Mouse (Mus musculus): ENCODE results near the gene Tmem232. TPM values are rescaled to one million over a fixed set of nuclear protein-coding genes. Genes with fewer than 3 reads are reported as not detected.
"Not testable (repeated sequence)": the region's sequence is repeated elsewhere in the genome, so short reads cannot be mapped to it uniquely, and the experiment has no call there.

Tmem232 gene
- total RNA-seq, 2 experiments from 2014 or later: not detected

DNA sequence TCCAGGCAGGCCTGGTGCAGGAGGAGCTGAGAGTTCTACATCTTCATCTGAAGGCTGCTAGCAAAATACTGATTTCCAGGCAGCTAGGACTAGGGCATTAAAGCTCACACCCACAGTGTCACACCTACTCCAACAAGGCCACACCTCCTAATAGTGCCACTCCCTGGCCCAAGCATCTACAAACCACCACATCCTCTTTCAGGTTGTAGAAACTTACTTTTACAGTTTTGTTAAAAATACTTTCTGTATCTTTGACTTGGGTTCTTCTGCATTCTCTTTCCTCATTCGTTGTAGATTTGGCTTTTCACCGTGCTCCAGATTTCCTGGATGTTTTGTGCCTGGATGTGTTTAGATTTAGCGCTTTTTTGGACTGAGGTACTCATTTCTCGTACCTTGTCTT lies 5.6 kb upstream of the Tmem232 start:
- not testable (repeated sequence) for ATAC-seq (replicated peaks; ENCODE audit: low FRiP score, low TSS enrichment, poor library complexity, severe bottlenecking)

DNA sequence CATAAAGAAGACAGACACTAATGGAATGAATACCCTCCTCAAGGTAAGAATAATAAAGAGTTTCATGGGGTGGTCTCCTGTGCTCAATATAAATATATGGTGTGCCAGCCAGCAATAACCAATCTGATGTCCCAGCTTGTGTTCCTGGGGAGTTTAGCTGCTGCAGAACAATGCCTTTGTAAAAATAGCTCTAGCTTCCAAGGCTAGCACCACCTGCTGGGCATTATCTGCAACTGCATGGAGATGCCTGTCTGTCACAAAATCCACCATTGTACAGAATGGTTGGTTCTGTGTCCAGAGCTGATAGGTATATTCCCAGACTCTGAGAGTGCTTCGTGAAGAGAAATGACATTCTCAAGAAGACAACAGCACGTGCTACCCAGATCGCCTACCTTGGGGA lies 4.4 kb downstream of the Tmem232 start:
- ATAC-seq (replicated peaks; ENCODE audit: low FRiP score, low TSS enrichment, poor library complexity, severe bottlenecking): peak; percentile 65

DNA sequence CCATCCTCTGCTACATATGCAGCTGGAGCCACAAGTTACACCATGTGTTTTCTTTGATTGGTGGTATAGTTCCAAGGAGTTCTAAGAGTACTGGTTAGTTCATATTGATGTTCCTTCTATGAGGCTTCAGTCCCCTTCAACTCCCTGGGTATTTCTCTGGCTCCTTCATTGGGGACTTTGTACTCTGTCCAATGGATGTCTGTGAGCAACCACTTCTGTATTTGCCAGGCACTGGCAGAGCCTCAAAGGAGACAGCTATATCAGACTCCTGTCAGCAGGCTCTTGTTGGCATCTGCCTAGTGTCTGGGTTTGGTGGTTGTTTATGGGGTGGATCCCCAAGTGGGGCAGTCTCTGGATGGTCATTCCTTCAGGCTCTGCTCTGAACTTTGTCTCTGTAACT lies 8.2 kb downstream of the Tmem232 start:
- ATAC-seq (replicated peaks; ENCODE audit: low FRiP score, low TSS enrichment, poor library complexity, severe bottlenecking): not testable (repeated sequence)

DNA sequence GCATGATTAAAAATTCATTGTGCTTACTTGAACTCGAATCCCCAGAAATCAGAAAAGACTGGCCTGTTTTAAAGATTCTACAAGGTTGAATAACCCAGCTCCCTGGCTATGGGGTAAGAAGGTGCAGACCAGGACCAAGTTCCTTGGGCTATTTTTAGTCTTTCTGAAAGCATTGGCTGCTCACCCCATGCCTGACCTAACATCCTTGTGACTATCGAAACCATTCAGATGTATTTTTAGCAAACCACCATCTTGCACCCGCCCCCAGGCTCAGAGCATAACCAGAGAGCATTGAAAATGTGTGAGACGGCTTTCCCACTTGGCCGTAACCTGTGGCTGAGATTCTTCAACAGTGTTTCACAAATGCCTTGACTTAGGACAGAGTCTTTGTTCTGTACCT lies 13.1 kb downstream of the Tmem232 start:
- ATAC-seq (replicated peaks; ENCODE audit: low FRiP score, low TSS enrichment, poor library complexity, severe bottlenecking): no peak

DNA sequence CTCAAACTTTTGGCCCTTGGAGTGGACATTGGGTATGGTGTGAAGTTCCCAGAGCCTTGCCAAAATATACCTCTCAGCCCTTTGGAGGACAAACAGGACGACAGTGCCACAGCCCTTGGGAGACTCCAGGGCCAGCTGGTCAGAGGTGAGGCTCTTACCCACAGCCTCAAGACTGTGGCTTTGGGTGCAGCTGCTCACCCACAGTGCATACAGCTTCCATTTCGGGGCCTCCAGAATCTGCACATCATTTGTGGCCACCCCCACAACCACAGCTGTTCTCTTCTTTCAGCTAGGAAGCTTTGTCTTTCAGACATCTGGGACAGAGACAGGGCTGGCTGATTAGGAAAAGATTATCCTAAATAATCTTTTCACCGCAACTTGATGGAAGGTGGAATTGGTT lies 27.1 kb downstream of the Tmem232 start:
- no peak for ATAC-seq (replicated peaks; ENCODE audit: low FRiP score, low TSS enrichment, poor library complexity, severe bottlenecking)

DNA sequence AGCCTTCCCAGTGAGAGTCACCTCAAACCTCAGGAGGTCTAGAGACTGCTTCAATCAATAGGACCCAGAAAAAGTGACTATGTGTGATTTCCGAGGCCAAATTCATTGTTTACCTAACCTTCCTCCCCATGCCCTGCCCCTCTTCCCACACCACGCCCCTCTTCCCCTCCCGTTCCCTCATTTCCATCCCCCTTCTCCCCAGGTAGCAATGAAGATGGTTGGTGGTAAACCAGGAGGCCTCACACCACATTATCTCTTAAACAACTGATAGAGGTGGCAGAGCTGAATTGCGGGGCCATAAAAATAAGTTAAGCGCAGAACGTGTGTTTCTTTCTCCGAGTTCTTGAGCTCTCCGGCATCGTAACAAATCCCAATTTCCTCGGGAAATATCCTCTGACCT lies 55.9 kb downstream of the Tmem232 start:
- ATAC-seq (replicated peaks; ENCODE audit: low FRiP score, low TSS enrichment, poor library complexity, severe bottlenecking): no peak

DNA sequence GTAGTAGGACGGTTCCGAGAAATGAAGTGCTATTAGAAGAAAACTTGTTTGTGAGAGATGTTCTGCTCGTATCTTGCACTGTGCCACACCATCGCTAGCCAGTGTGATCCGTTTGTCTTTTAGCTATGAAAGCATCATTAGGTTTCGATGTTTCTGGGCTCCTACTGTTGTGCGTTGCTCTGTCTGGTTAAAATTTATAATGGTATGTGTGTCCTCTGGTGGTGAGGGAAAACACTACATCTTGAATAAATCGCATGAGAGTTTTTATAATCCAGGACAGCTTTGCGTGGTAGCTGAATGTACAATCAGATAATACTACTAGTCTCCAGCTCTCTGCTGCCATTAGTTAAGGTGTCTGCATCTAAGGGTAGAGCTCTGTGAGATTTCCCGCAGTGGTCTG lies 63.8 kb downstream of the Tmem232 start:
- ATAC-seq (replicated peaks; ENCODE audit: low FRiP score, low TSS enrichment, poor library complexity, severe bottlenecking): no peak

DNA sequence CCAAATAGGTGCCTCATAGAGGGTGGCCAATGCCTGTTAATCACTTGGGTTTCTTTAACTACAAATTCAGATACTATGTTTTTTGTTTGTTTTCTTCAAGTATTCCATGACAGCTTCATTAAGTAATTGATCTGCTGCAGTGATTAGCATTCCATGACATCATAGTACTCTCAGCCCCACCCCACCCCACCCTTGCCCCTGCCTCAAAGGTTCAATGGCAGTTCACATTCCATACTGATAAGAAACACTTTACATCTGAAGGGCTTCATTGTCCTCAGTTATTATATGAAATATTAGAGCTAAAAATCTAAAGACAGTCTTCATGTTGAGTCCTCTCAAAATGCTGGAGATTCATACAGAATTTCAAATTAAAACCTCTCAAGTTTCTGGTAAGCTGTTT lies 89.8 kb downstream of the Tmem232 start:
- ATAC-seq (replicated peaks; ENCODE audit: low FRiP score, low TSS enrichment, poor library complexity, severe bottlenecking): no peak

DNA sequence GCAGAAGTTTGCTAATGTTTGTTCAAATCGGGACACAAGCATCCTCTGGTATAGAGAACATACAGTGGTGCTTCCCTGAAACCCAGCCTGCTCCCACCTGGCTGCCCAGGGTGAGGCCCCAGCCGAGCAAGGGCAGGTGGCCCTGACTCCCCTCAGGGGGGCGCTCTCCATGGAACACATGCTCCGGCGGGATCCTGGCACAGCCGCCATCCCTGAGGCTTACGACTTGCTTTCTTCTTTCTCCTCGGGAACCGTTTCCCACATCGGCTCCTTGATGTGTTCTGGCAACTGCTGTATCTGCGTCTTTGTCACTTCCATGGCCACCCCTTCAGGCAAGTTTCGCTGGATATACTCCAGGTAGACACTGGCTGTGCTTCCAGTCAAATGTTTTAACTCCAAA lies 102.7 kb downstream of the Tmem232 start:
- not testable (repeated sequence) for ATAC-seq (replicated peaks; ENCODE audit: low FRiP score, low TSS enrichment, poor library complexity, severe bottlenecking)

DNA sequence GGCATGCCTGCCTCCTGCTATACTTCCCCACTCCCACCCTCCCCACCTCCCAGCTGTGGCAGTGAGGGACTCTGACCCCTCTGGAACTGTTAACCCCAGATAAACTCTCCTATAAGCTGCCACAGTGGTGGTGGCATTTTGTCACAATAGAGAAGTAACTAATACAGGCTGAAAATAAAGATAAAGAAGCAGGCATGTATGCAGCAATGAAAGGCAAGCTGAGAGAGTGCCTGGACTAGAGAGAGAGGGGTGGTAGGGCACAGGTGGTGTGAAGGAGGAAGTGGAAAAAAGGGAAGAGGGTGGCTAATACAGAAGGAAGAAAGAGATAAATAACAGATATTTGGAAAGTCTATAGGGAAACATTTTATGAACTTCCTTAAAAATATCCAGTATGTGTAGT lies 121.5 kb downstream of the Tmem232 start:
- no peak for ATAC-seq (replicated peaks; ENCODE audit: low FRiP score, low TSS enrichment, poor library complexity, severe bottlenecking)

DNA sequence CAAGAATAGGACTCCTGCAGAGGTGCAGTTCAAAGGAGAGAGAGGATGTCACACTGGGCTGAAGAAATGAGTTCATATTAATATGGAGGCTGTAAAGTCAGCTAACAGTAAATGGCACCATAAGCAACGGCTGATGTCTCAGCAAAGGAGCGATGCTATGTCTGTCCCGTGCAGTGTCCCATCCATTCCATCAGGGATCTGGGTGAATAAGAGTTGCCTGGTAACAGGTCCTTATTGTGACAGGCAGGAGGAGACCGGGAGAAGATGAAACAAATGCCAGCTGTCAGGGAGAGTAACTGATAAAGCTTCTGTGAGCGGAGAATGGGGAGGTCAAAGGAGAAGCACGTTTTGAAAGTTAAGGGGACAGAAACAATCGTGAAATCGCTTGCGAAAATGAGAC lies 135.3 kb downstream of the Tmem232 start:
- no peak for ATAC-seq (replicated peaks; ENCODE audit: low FRiP score, low TSS enrichment, poor library complexity, severe bottlenecking)

DNA sequence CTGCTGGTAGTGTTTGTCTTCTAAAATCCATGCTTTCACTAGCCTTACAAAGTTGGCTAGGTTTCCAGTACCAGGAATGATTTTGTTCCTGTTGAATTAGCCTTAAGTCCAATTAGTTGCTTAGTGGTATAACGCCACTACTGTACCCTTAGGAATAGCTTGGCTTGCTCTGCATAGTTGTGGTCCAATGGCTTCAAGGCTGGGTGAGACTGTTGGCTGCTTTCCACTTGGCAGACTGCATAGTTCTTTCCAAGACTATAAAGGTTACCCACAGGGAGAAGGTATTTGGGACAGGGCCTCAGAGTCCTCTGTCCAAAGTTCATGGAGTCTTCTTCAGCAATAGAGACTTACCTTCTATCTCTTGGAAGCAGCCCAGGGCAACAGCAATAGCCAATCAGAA lies 139.7 kb downstream of the Tmem232 start:
- no peak for ATAC-seq (replicated peaks; ENCODE audit: low FRiP score, low TSS enrichment, poor library complexity, severe bottlenecking)

DNA sequence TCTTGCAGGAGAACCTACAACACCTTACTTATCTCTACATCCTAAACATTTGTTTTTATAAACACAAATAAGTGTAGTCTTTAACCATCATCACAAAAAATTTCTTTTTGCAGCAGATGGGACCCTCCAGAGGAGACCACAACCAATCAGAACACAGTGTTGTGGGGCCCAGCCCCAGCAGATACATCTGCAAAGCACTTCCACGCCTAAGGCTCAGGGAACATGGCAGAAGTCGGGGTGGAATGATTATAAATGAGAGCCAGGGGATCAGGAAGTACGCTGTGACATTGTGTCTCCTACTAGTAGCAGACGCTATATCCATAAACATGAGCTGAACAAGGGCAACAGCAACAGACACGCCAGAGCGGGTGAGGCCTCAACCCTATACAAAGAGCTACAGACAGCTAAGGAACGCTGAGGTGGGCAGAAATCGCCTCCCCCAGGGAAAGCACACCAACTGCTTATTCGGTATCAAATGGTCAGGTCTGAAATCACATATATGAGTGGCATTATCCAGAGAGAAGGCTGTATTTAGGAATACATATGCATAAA lies 156.1 kb downstream of the Tmem232 start:
- ATAC-seq (replicated peaks; ENCODE audit: low FRiP score, low TSS enrichment, poor library complexity, severe bottlenecking): no peak

DNA sequence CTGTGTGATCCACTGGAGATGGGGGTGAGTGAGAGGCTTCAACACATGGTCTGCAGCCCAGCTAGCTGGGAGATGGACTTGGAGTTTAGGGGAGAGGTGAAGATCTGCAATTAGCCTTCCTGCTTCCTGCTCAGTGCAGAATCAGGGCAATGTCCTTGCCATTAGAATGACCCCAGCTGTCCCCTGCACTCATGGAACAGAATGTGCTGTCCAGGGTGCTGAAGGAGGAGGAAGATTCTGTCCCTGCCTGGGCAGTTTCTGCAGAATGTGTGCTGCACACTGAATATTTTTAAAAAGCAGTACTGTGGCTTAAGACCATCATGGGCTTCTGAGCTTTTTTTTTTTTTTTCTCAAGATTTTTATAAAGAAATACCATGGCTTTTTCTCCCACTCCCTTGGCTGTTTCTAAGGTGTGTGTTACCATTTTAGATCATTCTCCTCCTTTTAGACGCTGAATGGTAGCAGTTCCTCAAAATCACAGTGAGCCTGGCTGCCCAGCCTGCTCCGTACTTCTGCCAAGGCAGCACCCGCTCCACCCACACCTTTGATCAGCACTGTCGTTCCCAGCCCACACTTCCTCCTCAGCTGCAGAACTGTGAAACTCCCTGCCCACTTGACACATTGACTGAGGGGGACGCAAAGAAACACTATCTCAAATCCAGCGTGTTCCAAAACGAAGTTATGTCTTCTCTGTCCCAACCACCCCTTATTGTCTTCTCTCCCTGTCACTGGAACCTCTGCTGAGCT lies 170.4 kb downstream of the Tmem232 start:
- ATAC-seq (replicated peaks; ENCODE audit: low FRiP score, low TSS enrichment, poor library complexity, severe bottlenecking): no peak

DNA sequence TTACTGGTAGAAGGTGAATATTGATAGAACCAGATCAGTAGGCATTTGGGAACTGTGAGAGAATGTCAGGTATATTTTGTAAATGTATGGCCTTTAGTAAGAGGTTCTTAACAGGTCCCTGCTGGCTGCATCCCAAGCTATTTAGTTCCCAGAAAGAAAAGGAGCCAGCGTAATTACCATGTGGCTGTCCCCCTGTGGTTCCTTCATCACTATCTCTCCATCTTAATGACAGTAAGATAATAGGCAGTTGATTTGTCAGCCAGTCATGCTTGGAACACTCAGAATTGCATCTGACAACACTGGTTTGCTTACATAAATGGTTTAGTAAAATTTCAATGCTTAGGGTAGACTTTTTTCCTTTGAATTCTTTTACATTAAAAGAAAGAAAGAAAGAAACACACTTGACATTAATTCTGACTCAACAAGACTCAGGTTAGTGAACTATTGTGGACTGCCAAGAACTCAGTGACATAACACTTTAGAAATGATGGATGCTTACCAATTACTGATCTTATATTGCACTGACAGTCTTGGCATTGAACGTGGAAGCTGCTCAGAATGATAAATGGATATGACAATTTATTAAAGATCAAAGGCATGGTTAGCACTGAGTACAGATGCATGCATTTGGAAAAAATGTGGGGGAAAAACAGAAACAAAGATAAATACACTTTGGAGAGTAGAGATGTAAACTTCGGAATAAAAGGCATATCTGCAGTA lies 174.9 kb downstream of the Tmem232 start:
- ATAC-seq (replicated peaks; ENCODE audit: low FRiP score, low TSS enrichment, poor library complexity, severe bottlenecking): no peak

DNA sequence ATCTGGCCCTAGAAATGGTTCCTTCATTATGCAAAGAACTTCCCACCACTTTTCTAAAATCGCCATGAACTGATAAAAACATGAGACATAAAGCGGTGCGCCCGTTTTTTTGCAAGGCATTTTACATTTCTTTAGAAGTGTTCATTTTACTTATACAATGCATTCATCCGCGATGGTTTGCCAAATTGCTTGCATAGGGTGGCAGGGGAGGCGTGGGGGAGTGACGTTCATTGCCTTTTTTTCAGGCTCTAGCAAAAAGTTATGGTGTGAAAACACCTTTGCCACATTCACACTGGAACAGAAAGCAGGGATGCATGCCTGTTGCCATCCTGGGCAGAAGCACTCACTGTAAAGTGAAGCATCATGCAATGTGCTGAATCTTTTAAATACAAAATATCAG lies 188.7 kb downstream of the Tmem232 start:
- no peak for ATAC-seq (replicated peaks; ENCODE audit: low FRiP score, low TSS enrichment, poor library complexity, severe bottlenecking)

DNA sequence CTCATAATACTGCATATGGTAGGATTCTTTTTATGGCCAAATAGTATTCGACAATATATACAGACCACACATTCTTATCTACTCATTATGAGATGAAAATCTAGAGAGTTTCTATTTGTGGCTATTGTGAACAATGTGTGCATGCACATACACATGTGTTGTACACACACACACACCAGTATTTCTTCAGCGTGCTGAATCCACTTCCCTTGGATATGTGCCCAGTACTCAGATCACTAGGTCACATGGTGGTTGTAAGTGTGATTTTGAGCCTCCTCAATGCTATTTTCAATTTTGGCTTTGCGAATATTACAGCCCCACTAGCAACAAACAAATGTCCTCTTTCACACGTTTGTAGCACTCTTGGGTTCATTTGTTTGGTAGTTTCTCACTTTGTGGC lies 200.6 kb downstream of the Tmem232 start:
- no peak for ATAC-seq (replicated peaks; ENCODE audit: low FRiP score, low TSS enrichment, poor library complexity, severe bottlenecking)

DNA sequence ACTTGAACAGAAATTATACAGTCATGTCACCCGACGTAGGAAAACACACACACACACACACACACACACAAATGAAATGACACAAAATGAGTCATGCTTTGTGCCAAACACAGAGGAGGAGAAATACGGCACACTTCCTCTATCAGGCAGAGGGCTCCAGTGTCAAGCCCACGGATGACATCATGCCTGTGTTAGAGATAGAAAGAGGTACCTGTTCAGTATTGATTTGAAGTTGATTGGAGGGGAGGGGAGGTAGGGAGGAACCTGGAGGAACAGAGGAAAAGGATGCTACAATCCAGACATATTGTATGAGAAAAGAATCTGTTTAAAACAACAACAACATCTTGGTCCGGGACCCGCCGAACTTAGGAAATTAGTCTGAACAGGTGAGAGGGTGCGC lies 209.8 kb downstream of the Tmem232 start:
- no peak for ATAC-seq (replicated peaks; ENCODE audit: low FRiP score, low TSS enrichment, poor library complexity, severe bottlenecking)

DNA sequence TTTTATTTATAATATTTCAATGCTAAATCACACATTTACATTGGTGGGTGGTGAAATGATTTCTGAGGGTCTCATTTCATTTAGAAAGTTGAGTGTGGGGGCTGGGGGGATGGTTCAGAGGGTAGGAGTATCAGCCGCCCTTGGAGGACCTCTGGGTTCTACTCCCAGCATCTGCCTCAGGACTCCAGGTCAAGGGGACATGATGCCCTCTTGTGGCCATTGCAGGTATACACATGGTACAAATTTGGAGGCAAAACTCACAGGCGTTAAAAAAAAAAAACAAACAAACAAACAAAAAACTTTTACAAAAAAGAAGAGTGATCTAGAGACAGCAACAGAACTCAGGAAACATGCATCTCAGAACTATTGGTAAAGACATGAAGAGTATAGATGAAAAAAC lies 215.3 kb downstream of the Tmem232 start:
- ATAC-seq (replicated peaks; ENCODE audit: low FRiP score, low TSS enrichment, poor library complexity, severe bottlenecking): no peak

DNA sequence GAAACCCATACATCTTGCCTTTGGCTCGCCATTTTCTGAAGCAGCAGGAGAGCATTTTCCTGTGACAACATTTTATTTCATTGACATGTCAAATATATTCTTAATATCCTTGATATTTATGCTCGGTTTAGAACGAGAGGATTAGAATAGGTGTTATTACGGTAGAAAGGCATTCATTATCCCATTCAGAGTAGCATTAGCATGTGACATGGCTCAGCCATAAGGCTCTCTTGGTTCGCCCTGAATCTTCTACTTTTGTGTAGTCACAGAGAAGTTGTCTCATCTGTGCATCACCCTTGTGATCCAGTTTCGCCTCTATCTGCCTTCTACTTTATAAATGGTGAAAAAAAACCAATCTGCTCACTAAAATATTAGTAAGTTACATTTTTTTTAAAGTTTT lies 220.0 kb downstream of the Tmem232 start:
- ATAC-seq (replicated peaks; ENCODE audit: low FRiP score, low TSS enrichment, poor library complexity, severe bottlenecking): no peak

DNA sequence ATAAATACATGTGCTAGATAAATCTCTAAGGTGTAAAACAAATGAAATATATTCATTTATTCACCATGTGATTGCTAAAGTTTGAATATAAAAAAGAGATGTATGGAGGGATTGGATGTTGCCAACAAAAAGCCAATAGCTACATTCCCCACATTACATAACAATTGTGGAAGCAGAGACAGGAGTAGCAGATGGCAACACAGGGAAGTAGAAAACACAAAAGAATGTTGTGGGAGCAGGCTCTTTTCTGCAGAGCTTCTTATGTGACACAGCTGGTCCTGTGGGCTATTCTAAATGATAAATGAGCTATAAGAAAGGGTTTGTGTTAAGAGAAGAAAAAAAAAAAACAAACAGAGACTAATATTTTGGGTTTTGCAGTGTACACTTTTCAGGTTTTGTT lies 240.6 kb downstream of the Tmem232 start:
- ATAC-seq (replicated peaks; ENCODE audit: low FRiP score, low TSS enrichment, poor library complexity, severe bottlenecking): no peak

All from megakaryocyte-erythroid progenitor cell, adult 5-6 weeks (primary cell).